Mouse (Mus musculus) gastrocnemius, postnatal 25 days (tissue): ENCODE measurements at regions not wholly inside any gene's neighbourhood (a gene's known extent, or its start where the extent isn't known, plus 50 kb on each side); places are given as distances from the start of the nearest gene placed in this dataset.

ENCODE experiments used
- DNase-seq: peaks from one replicate; pipeline ENCODE4 v3.0.0; 2022

DNA sequence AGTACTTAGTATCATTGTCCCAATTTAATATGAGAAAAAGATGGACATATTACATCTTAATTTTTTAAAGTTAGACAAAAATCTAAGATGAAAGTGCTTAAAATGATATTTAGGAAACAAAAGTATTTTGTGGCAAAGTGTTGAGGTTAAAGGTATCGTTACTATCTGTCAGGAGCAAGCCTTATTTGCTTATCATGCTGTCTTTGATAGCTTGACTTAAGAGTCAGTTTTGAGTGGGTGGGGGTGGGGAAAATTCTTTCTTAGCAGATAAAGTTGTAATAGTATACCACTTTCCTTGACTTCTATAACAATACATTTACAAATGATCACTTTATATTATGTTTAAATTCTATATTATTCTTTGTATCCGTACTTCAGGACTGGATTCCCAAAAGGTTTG lies 339.1 kb upstream of the Dph6 start:
- no peak for DNase-seq

DNA sequence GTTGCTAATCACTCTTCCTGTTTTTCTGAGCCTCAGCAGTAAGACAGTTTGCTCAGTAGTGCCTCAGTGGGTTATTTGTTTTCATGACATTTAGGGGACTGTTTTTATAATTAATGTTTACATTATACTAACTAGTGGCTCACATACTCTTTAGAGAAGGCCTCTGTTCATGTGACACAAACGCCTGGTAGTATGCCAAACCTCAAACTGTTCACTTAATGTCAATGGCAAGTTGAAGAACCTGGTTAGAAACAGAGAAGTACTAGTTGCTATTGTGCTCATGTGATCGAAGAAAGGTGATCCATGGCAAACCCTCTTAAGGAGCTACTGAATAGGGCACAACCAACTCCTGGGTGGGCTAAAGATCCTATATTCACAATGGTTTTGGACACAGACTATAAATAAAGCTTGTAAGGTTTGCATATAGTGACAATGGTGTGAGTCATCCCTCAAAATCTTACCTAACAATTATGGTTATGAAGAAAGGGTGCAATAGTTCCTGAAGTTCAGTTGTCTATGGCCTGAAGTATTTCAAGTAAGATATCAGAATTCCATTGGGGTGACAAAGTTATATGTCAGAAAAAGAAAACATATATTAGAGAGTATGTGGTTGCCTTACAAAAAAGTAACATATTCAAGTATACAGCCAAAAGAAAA lies 340.1 kb upstream of the Dph6 start:
- no peak for DNase-seq

DNA sequence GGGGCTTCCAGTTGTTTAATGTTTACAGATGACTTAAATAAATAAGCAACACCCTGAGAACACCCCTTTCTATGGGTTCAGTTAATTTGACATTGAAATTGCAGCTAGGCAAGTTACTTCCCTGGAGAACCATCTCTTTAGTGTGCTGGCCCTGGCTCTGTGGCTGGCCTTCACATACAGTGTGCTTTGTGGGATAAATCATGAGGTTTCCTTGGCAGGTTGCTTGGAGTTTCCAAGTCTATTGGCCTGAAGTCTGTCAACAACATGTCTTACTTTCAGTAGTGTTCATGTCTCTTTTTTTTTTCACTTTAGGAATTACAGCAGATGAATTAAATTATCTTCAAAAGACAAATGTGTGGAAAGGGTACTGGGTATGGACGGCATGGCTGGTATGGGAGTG lies 359.2 kb upstream of the Dph6 start:
- no peak for DNase-seq

DNA sequence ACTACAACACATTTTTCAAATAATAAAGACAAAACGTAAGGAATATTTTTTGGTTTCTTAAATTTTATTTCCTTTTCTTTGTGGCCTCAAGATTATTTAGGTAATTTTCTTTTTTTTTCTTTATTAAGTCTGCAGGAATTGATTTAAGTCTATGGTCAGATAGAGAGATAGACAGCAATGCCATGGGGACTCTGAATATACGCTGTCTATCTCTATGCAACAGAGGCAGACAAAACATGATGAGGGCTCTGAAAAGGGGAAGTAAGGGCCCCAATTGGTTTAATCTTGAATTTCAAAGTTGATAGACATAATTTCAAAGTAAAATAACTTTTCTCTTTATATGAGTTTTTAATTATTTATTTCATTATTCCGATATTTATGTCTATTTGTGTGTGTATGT lies 372.0 kb upstream of the Dph6 start:
- no peak for DNase-seq

DNA sequence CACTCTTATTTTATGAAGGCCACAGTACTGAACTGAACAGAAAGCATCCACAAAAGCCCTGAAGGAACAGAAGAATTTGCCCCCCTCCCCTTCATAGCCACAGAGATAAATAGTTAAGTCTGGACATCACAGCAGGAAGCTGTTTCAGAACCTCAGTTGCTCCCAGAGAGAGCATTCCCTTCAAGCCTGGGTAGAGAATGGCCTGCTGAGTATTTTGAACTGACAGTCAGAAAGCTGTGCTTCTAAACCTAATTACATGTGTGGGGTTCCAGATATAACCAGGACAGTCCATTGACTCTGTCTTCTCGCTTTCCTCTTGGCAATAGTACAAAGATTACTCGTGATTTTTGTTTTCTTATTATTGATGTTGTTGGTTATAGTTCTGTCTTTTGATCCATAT lies 376.4 kb upstream of the Dph6 start:
- no peak for DNase-seq

DNA sequence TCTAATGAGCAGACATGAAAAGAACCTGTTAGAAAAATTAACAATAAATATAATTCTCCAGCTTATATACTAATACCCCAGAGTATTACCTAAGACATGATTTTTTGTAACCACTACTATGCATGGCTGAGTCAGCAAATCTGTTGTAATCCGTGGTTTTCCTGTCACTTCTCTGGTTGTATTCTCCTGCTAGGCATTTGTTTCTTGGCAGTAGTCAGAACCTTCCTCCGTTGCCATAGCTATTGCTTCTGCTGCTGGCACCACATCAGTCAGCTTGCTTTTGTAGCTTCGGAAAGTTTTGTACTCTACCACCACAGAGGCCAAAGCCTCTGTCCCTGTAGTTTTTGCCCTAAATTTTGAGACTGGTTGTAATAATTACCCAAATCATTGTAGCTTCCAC lies 381.4 kb upstream of the Dph6 start:
- no peak for DNase-seq

DNA sequence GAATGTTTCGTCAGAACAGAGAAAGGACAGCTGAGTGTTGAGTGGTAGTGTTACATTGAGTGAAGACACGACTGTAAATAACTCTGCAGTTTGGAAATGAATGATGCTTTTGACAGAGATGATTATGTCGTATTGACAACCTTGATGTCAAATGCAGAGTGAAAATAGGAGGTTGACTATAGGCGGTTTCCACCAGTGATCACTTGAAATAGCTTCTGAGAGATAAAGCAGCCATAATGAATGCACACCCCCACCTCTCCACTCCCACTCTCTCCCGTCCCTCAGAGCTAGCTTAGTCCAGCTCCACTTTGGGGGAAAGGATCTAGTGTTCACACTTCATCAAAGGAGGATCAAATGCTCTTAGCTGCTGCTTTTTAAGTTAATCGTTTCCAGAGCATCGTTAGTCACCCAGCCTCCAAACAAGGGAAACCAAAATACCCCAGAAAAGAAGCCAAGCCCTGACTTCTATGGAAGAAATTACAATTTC lies 387.6 kb upstream of the Dph6 start:
- DNase-seq = no peak

DNA sequence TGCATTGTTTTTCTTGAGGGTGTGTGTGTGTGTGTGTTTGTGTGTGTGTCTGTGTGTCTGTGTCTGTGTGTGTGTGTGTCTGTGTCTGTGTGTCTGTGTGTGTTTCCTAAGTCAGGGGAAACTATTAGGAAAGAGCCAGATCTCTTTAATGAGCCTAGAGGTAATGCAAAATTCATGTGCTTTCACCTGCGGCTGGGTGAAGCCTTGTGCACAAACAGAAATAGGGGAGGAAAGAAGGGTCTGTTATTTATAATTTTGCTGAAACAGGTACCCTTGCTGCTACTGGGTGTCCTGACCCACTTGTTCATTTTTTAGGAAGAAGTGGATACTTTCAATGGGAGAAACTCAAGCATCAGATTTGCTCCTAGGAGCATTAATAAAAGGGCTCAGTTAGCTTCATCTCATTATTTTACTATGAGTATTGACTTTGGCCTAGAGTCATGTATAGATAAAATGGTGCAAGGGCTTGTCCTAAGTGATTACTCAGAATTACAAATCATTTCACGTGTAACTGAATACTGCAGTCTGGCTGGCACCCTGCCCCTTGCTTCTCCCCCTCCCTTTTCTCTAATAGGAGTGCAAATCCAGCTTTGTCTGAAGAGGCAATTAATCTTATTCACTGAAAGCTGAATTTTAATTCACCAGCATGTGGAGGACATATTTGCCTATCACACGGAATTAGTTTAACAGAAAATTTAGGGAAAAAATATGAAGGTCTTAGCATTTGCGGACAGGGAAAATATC lies 401.7 kb upstream of the Dph6 start:
- DNase-seq = no peak

DNA sequence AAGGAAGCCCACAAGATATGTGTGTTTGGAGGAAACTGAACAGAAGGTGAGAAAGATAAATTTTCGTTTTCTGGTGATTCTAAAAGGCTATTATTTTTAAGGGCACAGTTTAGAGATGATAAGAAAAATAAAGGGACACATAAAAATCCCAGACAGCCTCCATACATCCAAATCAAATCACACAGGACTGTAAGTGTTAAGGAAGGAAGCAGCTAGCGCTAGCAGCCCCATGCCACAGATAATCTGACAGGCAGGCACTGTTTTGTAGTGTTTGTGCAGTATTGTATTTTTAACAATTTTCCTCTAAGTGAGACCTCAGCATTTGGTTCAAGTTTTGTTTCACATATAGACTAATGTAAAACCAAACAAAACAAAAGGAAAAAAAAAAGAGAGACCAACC lies 402.4 kb upstream of the Dph6 start:
- DNase-seq = no peak

DNA sequence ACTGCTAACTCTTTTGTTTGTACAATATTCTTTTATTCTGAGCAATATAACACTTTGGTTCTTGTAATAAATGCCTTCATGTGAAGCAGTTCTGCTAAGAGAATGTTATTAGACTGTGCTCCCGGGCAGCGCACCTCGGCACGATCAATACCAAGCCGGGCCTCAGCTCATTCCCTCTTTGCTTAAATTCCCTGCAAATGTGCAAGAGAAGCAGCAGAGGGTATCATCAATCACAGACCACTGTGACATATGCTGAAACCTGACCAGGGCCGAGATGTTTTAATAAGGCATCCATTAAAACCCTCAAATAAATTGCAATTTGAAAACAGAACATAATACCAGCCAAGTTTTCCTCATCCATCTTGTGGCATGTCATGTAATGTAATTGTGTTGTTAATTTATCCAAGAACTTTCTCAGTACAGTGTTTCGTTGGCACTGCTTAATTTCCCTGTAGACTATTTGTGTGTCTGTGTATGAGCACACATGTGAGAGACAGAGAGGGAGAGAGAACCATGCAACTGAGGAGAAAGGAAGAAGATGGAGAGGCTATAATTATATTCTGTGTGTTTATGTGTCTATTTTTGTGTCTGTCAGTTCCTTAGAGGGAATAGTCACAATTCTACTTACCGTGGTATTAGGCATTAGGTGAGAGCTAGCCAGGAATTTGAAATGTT lies 412.9 kb upstream of the Dph6 start:
- DNase-seq = no peak

DNA sequence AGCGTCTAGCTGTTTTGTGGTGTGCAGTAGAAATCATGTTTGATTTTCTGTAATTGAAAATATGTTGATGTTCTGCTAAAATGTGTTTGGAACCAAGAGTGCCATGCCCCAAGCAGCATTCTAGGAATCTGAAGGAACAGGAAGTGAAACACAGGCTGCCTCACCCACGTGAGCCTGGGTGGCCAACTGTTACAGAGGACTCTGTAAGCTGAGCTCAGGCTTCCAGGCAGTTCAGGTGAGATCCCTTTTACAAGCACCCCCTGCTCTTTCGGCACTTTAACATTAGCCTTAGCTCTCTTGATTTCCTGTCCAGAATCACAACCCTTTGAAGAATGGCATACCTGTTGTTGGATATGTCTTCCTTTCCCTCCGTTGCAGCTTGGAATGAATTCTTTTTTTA lies 414.9 kb upstream of the Dph6 start:
- no peak for DNase-seq

DNA sequence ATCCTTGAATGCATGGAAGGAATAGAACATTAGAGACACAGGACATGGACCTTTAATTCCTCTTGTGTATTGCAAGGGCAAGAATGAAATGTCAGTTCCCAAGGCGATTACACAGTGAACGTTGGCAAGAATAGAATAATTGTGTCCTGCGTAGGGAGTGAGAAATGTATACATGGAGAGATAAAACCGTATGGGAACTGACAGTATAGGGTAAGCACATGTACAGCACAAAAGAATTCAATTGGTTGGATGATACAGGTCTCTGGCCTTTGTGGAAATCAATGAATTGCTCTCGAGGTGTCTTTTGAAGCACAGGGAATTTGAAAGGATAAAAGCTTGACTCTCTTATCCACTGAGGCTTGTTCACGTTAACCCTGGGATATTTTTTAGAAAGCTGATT lies 415.4 kb upstream of the Dph6 start:
- no peak for DNase-seq

DNA sequence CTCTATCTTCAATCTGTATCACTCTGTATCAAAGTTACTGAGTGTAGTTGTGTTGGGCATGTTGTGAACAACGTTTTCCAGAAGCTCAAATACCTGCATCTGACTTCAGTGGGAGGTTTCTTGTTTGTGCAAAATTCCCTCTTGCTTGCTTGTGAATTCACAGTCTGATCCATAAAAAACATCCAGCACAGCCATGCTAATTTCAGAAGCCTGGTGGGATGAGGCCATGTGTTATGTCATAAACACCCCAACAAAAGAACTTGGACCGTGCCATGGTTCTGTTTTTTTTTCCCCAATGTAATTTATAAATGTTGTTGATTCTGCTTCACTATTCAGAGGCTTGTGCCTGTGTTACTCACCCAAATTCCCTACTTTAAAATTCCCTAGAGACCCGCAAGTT lies 415.9 kb upstream of the Dph6 start:
- no peak for DNase-seq

DNA sequence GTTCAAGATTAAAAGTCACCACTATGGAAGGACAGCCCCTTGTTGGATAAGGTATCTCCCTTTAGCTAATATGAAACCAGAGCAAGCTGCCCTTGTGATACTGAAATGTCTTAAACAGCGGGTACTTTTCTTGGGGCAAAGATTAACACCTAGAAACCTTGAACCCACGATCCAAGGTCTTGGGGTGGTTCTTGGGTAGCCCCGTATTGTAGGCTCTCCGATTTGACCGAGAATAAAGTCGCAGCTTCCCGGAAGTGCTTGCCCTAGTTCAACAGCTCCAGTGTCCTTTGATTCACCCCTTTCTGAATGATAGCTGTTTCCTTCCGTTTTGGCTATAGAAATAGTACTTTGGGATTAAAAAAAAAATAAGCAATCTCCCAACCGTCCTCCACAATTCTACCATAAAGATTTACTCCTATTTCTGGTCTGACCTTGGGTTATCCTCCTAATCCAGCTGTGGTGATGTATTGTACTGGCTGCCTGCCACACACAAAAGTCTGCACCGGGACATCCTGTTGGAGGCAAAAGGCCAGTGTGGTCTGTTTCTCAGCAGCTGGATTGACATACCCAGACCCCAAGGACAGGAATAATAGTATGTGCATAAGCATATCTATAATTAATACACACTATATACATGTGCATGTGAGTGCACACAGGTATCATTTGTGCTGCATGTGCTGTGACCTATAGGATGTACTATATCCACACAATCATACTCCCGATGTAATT lies 427.0 kb upstream of the Dph6 start:
- no peak for DNase-seq

DNA sequence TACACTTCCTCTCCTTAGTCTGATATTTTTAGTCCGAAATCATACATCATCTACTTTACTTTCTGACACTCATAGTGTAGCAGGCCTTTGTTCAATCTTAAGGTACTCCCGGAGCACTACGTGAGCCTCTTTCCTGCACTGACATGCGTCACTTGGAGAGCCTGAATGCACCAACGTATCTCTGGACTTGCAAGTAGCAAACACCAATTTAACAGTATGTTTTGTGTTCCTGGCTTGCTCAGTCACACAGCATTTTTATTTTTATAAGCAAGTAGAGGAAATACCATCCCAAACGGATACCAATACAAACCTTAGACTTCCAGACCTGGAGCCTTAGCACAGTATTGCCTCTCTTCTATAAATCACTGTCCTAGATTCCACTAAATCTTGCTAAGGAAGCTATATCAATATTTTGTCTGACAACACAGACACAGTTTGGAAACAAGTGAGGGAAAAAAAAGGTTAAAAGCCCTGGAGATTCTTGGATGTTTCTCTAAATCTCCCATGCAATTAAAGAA lies 427.6 kb upstream of the Dph6 start:
- DNase-seq = no peak

DNA sequence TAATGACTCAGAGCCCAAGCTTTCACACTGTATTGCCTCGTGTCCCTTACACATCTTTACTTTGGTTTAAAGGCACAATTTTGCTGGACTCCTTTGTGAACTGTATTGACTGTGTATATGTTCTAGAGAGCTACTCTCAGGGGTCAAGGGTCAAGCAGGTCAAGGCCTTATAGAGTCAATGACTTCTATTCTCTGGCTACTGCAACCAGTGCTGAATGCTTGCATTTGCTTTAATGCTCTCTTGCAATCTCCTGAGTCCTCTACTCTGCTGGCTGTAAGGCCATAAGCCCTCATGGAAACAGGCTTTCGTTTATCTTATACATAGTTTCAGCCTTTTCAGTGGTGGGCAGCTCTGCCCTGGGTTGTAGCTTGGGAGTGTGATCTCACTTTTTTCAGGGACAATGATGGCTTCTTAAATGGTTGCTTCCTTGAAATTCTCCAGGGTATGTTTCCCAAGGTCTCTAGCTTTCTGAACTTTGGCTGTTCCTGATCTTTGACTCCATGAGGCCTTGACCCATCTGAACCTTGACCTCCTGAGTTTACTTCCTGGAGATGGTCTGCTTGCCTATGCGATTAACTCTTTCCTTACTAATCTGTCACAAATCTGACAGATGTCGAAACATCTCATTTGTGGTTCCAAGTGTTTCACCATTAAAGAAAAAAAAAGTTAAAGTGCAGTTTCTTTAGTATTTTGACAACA lies 433.8 kb upstream of the Dph6 start:
- DNase-seq = no peak

DNA sequence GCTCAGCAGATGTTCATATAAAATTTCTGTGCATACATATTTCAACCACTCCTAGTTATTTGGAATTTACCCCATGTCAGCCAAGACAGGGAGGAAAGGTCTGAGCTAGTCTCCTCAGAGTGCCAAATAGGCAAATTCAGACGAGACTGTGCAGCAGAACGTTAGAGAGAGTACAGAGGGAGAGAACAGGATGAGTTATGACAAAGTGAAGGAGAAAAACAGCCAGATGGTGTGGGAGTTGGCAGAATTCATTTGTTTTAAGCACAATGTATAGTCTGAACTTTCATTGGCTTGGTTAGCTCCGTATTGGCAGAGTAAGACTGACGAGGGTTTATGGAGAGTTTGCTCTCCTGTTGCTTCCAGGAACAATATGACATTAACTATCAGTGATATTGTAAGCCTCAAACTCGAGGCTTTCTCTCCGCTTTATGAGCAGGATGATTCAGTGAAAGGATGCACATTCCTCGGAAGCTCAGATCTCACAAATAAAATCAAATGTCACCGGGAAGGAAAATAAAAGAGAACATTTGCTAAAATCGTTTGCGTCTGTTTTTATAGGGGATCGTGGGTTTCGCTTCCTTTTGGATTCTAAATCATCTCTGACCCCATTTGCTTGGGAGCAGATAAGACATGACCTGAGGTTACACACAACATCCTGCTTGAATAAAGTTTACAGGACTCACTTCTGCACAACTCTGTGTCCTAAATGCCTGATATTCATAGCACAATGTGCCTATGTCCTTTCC lies 435.8 kb upstream of the Dph6 start:
- DNase-seq = no peak

DNA sequence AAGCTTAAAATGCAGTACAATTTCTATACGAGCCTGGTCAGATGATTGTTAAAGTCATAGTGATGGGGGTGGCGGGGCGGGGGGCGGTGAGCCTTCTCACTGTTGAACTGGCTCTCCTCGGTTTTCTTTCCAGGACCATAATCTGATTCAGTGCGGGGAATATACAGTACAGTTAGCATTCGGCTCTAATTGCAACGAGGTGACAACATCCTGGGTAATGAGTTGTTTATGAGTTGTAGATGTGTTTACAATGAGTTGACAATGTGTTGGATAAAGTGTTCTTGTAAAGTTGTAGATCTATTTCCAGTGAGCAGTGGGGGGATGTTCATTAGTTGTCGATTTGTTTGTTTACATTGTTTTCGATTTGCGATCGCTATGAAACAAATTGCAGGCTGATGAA lies 440.6 kb upstream of the Dph6 start:
- DNase-seq = no peak

DNA sequence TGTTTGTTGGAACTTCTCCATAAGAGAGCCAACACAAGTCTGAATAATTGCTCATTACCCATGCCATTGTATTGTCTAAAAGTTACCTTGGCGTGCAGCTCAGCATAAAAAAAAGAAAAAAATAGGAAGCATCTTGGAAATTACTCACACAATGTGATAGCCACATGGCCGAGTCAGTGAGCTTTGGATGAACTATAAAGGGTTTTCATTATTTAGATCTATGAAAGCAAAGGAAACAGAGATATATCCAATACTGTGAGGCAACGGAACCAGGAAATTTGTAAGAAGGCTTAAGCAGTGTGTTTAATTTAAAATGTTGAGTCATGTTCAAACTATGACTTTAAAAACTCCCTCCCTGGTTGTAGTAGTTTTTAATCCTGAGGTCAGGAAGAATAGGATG lies 446.7 kb upstream of the Dph6 start:
- no peak for DNase-seq

DNA sequence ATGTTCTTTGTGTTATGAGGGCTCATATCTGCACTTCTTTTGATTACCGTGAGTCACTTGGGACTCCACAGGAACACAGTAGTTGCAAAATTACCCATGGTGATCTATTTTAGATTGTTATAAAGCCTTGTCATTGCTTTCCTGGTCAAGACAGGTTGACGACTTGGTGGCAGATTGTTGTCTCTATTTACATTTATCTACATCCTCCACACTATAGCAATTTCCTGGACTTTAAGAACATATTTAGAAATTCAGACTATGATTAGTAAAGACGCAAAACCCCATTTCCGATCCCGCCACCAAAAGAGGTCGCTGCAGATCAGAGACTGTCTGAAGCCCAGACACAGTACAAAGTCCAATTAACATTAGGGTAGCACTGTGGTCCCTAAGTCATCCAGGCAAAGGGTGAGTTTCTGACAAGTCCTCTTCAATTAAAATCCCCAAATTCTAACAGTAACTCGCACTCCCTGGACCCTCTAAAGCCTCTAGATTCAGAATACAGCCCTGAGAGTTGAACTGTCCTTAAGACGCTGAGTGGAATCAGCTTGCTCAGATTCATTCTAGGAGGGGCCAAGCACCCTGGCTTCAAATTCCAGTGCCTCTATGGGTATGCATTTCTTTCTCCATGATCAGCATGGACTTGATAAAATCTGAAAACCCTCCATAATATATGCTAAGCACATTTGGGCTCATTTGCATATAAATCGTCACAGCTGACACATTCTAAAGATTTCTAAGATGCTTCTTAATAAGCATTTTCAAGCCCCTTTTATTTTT lies 461.9 kb upstream of the BC052040 start:
- DNase-seq = no peak

DNA sequence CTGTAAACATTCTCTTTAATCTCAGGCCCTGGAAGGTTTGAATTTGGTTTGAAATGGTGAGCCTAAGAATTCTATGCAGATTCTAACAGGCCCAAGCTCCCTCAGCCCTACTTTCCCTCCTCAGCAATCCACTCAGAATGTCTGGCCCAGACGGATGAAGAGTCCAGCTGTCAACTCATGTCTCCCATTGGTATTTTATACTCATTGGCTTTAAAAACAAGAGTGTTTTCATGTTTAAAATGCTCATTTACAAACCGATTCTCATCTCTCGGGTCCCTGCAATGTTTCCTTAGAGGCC lies 461.4 kb upstream of the BC052040 start:
- DNase-seq = no peak
